Mouse (Mus musculus) C2C12 (cell line): ENCODE data around the gene Ppp2r3a. TPM values are rescaled to one million over a fixed set of nuclear protein-coding genes. Genes with fewer than 3 reads are reported as not detected.

Experiments
- H3K27me3 ChIP-seq: one replicate; pipeline ENCODE4 v1.6.1; 2011; ENCODE audit not compliant: control insufficient read depth, insufficient read depth, insufficient read length
- H3K36me3 ChIP-seq: one replicate; pipeline ENCODE4 v1.6.1; 2011; ENCODE audit not compliant: control insufficient read depth, insufficient read depth
- H3K4me3 ChIP-seq: one replicate; pipeline ENCODE4 v1.5.1; 2011; ENCODE audit warnings: mild to moderate bottlenecking, control low read depth; ENCODE audit not compliant: poor library complexity, insufficient read depth, severe bottlenecking
- H3K79me2 ChIP-seq: one replicate; pipeline ENCODE4 v1.6.1; 2011; ENCODE audit not compliant: control insufficient read depth, insufficient read depth
- H3K79me3 ChIP-seq: one replicate; pipeline ENCODE4 v1.6.1; 2011; ENCODE audit warnings: low read depth, control low read depth
- H3ac ChIP-seq: one replicate; pipeline ENCODE3; 2011; ENCODE audit warnings: low read depth; ENCODE audit not compliant: control insufficient read depth, insufficient read length
- CEBPB ChIP-seq: IDR thresholded peaks from one replicate; pipeline ENCODE4 v1.6.1; 2011; ENCODE audit warnings: low read depth, mild to moderate bottlenecking, control low read depth, moderate library complexity
- CTCF ChIP-seq: IDR thresholded peaks from one replicate; pipeline ENCODE4 v1.5.1; 2011; ENCODE audit not compliant: control insufficient read depth, insufficient read depth, insufficient read length
- FOSL1 ChIP-seq: IDR thresholded peaks from one replicate; pipeline ENCODE4 v1.8.0; 2011; ENCODE audit warnings: mild to moderate bottlenecking, low read length; ENCODE audit not compliant: poor library complexity, insufficient read depth, severe bottlenecking
- MAX ChIP-seq: IDR thresholded peaks from one replicate; pipeline ENCODE4 v1.6.1; 2011; ENCODE audit warnings: mild to moderate bottlenecking, control low read depth
- MYOD1 ChIP-seq: IDR thresholded peaks from one replicate; pipeline ENCODE4 v1.6.1; 2011; ENCODE audit warnings: low read depth; ENCODE audit not compliant: control insufficient read depth, insufficient read length
- MYOG ChIP-seq: IDR thresholded peaks from one replicate; pipeline ENCODE4 v1.6.1; 2011; ENCODE audit not compliant: control insufficient read depth, insufficient read length; ENCODE audit errors: extremely low read depth
- USF1 ChIP-seq: IDR thresholded peaks from one replicate; pipeline ENCODE4 v1.6.1; 2011; ENCODE audit warnings: low read depth, mild to moderate bottlenecking, control low read depth, moderate library complexity
- polyA plus RNA-seq: library from polyadenylated mRNA; unstranded; fragments of >200 nt; fragmentation: generic; extraction: Trizol; gene quantifications from one replicate; pipeline ENCODE4 v1.2.1, GENCODE M21; 2012; ENCODE audit warnings: missing spikeins

The Ppp2r3a gene
- polyA plus RNA-seq, 1 experiment: 2.4 TPM

GRCm38 (mm10) chr9:101105735-101106134, 145.9 kb downstream of the Ppp2r3a start:
- Histone ChIP-seq H3K79me2 (peaks cover 32% of the 10 kb centered on the region), H3K36me3 (peaks cover 50% of the 10 kb centered on the region), H3K79me3 (peaks cover 25% of the 10 kb centered on the region), H3K4me3 (no peak overlapping the region), H3K27me3 (no peaks in the 10 kb centered on the region), H3ac (no peak overlapping the region)
- TF ChIP-seq FOSL1: no peak
- TF ChIP-seq MAX: no peak
- TF ChIP-seq USF1: no peak
- no peak for TF ChIP-seq MYOG
- no peak for TF ChIP-seq CEBPB
- no peak for TF ChIP-seq MYOD1
- no peak for TF ChIP-seq CTCF

GRCm38 (mm10) chr9:101104931-101105330, 146.7 kb downstream of the Ppp2r3a start:
- Histone ChIP-seq H3K79me2 (peaks cover 40% of the 10 kb centered on the region), H3K4me3 (no peak overlapping the region), H3K27me3 (no peaks in the 10 kb centered on the region), H3K79me3 (peaks cover 33% of the 10 kb centered on the region), H3ac (no peak overlapping the region), H3K36me3 (peaks cover 54% of the 10 kb centered on the region)
- TF ChIP-seq USF1 (no peak), MYOG (no peak), MYOD1 (no peak), MAX (no peak), CEBPB (no peak), CTCF (no peak), FOSL1 (no peak)

GRCm38 (mm10) chr9:101102288-101102687, 149.3 kb downstream of the Ppp2r3a start:
- TF ChIP-seq MYOG (no peak), USF1 (no peak), MAX (no peak), CEBPB (no peak), CTCF (no peak), FOSL1 (no peak), MYOD1 (no peak)
- Histone ChIP-seq H3K79me2 (peaks cover 66% of the 10 kb centered on the region), H3K36me3 (peaks cover 44% of the 10 kb centered on the region), H3K79me3 (peaks cover 60% of the 10 kb centered on the region), H3K27me3 (no peaks in the 10 kb centered on the region), H3K4me3 (no peak overlapping the region), H3ac (no peak overlapping the region)

GRCm38 (mm10) chr9:101101547-101101946, 150.0 kb downstream of the Ppp2r3a start:
- TF ChIP-seq MAX (no peak), CTCF (no peak), USF1 (no peak), FOSL1 (no peak), CEBPB (no peak), MYOD1 (no peak), MYOG (no peak)
- H3ac ChIP-seq: no peak overlapping the region
- peaks cover 74% of the 10 kb centered on the region for H3K79me2 ChIP-seq
- H3K79me3 ChIP-seq: peaks cover 67% of the 10 kb centered on the region
- peaks cover 41% of the 10 kb centered on the region for H3K36me3 ChIP-seq
- no peaks in the 10 kb centered on the region for H3K27me3 ChIP-seq
- no peak overlapping the region for H3K4me3 ChIP-seq

- Histone ChIP-seq H3K79me3 (peaks cover 81% of the 10 kb centered on the region), H3K36me3 (peaks cover 31% of the 10 kb centered on the region), H3K79me2 (peaks cover 87% of the 10 kb centered on the region), H3K27me3 (no peaks in the 10 kb centered on the region), H3ac (no peak overlapping the region), H3K4me3 (no peak overlapping the region)
- TF ChIP-seq USF1 (no peak), FOSL1 (no peak), MYOD1 (no peak), CTCF (no peak), MYOG (no peak), MAX (no peak), CEBPB (no peak)
Observed at GRCm38 (mm10) chr9:101100163-101100562, 151.4 kb downstream of the Ppp2r3a start.

GRCm38 (mm10) chr9:101099445-101099844, 152.2 kb downstream of the Ppp2r3a start:
- no peak for TF ChIP-seq CTCF
- no peak for TF ChIP-seq USF1
- no peak for TF ChIP-seq MAX
- TF ChIP-seq FOSL1: no peak
- TF ChIP-seq MYOG: no peak
- TF ChIP-seq CEBPB: no peak
- H3K79me2 ChIP-seq: peaks cover 95% of the 10 kb centered on the region

More at GRCm38 (mm10) chr9:101099445-101099844, 152.2 kb downstream of the Ppp2r3a start:
- Histone ChIP-seq H3ac (no peak overlapping the region), H3K27me3 (no peaks in the 10 kb centered on the region), H3K36me3 (peaks cover 26% of the 10 kb centered on the region), H3K79me3 (peaks cover 88% of the 10 kb centered on the region), H3K4me3 (no peak overlapping the region)
